Mouse (Mus musculus): ENCODE measurements around the gene Ripor1.
"Not testable (repeated sequence)": the region's sequence is repeated elsewhere in the genome, so short reads cannot be mapped to it uniquely, and the experiment has no call there.

Ripor1 gene

DNA sequence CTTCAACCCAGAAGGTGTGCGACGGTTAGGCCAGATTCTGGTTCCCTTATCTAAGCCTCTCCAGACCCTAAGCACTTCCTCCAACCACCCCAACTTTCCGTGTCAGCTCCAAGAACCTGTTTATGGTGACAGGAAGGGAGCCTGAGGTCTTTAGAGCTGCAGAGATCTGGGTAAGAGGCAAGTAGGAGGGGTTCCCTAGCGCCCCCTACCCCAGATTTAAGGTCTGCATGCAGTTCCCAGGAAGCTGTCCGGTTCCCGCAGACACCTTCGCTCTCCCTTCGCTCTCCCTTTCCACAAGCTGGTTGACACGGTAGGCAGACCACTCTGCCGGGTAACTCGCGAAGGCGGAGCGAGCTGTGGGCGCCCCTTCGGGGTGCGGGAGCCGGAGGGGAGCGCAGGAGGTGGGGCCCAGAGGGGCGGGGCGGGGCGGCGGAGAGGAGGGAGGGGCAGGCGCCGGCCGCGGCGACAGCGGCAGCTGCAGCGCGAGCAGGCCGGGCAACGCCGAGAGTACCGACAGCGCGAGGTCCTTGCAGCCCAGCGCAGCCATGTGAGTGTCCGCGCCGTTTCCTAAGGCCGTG, at the start of gene Ripor1:
Gene Ripor1 (plus strand): TSS at position 452 of the 578 bp plus-strand sequence.
- DNase-seq (ENCODE audit: low spot score in 2 of 2): peak; percentile 67 to 75

- no peak for DNase-seq (ENCODE audit: low spot score in 2 of 2)
Observed at GRCm38 (mm10) chr8:105562863-105563262, 42.2 kb upstream of the Ripor1 start.

GRCm38 (mm10) chr8:105563871-105564270, 41.2 kb upstream of the Ripor1 start:
- no peak for DNase-seq (ENCODE audit: low spot score in 2 of 2)

DNA sequence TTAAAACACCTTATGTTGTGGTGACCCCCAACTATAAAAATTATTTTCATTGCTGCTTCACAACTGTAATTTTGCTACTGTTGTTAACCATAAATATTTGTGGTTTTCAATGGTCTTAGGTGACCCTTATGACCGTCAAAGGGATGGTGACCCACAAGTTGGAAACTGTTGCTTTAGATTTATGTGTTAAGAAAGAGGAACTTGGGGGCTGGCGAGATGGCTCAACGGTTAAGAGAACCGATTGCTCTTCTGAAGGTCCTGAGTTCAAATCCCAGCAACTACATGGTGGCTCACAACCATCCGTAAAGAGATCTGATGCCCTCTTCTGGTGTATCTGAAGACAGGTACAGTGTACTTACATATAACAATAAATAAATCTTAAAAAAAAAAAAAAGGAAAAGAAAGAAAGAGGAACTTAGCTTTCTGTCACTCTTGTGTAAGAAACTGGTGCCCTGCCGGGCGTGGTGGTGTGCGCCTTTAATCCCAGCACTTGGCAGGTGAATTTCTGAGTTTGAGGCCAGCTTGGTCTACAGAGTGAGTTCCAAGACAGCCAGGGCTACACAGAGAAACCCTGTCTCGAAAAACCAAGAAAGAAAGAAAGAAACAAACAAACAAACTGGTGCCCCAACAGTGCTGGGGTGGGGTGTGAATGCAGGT, 40.4 kb upstream of the Ripor1 start:
- not testable (repeated sequence) for DNase-seq (ENCODE audit: low spot score in 2 of 2)

DNA sequence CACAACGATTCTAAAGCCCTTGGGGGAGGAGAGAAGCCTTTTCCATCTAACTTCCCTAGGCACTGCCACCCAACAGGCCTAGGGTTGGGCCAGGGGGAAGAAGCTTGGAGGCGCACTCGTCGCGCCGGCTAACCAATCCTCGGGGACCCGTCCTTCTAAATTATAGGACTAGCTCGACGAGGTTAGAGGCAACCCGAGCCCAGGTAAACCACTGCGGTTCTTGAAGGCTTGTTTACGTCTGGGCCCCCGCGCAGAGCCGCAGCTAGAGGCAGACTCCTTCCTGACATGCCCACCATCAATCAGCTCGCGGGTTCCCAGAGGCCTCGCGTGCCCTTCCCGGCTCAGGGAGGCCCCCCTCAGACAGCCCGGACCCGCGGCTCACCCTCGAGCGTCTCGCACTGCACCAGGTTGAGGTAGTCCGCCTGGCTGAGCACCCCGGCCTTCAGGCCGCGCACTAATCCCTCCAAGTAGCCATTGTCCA, 39.6 kb upstream of the Ripor1 start:
- DNase-seq (ENCODE audit: low spot score in 2 of 2): peak; percentile 15

DNA sequence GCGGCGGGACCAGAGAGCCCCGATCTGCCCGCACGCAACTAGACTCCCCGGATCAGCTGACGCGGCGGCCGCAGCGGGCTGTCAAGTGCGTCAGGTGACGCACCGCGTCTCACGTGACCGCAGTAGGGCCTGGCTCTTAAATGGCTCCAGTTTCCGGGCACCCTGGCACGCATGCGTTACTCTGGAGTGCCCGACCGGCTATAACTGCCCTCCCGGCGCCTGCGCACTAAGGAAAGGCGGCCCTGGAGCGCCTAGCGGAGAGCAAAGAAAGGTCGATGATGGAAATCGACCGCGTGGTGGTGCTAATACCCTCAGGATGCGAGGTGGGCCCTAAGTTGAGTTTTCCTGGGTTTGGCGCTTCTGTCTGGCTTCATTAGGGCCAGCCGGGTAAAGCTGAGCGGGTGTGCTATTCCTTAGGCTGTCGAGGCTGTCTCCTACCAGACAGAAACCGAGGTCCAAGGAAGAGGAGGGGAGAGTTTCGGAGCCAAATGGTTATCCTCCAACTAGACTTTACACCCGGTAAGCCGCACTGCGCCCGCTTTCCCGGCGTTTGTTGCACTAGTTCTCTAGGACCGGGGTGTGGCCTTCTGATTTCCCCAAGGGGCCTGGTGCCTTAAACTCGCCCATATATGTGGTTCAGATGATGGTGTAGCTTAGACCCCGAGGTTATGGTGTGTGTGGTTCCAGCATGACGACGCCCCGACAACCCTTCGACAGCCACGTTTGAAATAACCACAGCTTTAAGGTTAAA, 38.9 kb upstream of the Ripor1 start, which contains the start of gene Atp6v0d1:
Gene Atp6v0d1 (minus strand): TSS at position 96 of the 751 bp plus-strand sequence.
- peak; percentile 98 to 99 for DNase-seq (ENCODE audit: low spot score in 2 of 2)

DNA sequence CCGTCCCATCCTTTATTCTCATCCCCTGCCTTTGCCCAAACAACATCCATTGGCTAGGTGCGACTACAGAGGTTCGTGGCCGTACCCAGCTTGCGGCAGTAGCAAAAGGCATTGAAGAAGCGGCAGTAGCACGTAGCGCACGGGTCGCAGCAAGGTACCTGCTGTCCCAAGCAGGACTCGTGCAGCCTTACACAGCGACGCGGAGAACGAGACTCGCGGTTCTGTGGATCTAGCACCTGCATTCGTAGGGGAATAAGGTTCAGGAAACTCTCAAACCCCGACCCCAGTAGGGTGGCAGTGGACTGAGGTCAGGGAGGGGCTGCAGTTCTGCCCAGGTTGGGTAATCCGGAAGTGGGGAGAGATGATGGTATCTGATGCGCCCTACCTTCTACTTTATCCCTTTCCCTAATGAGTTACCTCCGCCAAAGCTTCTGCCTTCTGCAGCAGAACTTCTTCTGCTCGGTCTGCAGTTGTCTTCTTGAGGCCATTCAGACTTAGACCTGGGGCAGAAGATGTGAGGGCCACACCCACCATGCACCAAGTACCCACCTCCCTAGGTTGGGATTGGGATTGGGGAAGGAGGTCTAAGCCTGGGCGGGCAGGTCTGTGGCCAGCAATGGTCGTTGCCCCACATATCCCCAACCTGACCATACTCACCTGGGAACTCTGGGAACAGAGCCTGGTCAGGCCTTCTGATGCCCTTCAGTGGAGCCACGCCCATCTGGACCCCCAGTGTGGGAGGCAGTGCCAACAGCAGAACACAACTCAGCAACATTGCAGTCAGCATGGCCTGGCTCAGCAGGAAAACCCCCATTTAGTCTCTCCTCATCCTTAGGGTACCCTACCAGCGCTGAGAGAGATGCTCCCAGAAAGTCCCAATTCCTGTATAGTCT, 38.1 kb upstream of the Ripor1 start:
- DNase-seq (ENCODE audit: low spot score in 2 of 2): peak; percentile 16 to 18

DNA sequence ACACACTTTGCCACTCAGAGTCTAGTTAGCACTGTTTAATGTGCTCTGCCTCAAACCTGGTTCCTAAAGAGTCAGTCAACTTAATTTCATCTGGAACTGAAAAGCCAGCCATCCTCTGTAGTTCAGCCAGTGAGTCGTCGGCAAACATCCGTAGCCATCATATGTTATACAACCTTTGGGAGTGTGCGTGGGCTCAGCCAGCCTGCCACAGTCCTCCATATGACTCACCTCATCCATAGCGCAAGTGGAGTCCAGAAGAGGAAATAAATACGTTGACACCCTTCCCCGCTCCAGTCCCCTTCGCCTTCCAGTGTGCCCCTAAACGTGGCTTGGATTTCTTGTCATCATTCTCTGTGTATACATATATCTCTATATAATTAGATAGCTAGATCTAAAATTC, 33.2 kb upstream of the Ripor1 start:
- DNase-seq (ENCODE audit: low spot score in 2 of 2): no peak

GRCm38 (mm10) chr8:105573427-105573826, 31.6 kb upstream of the Ripor1 start:
- DNase-seq (ENCODE audit: low spot score in 2 of 2): peak in 1 of 2 experiments; percentile 46

DNA sequence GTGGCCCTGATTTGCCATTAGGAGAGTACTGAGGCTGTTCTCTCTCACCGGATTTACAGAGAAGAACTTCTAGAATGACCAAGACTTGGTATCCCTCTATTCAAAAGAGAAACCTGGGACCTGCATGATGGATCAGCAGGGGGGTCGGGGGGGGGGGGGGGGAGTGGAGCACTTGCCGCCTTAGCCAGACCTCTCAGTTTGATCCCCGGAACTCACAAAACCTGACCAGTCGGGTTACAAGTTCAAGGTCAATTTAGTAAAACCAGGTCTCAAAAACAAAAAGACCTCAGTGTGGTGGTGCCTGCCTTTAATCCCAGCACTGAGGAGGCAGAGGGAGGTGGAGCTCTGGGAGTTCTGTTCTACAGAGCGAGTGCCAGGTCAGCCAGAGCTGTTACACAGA, 30.3 kb upstream of the Ripor1 start:
- DNase-seq (ENCODE audit: low spot score in 2 of 2): no peak

GRCm38 (mm10) chr8:105575538-105575937, 29.5 kb upstream of the Ripor1 start:
- no peak for DNase-seq (ENCODE audit: low spot score in 2 of 2)

GRCm38 (mm10) chr8:105579719-105580118, 25.3 kb upstream of the Ripor1 start:
- DNase-seq (ENCODE audit: low spot score in 2 of 2): no peak

- no peak for DNase-seq (ENCODE audit: low spot score in 2 of 2)
Observed at GRCm38 (mm10) chr8:105592431-105592830, 12.6 kb upstream of the Ripor1 start.

DNA sequence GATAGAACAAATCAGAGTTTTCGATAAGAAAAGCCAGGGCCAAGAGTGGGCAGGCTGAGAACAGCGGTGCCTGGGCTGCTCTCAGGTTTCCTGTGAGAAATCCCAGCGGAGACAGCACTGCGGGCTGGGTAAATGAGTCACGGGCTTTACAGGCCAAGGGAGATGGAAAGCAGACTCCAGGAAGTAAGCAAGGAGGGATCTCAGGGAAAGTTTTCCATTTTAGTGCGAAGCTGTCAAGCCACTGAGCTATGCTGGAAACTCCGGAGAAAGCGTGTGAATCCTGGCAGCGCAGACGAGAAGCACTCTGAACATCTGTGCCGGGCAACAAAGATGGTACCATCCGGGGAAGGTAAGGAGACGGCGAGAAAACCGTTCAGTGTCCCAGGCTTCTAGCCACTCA, 11.2 kb upstream of the Ripor1 start:
- DNase-seq (ENCODE audit: low spot score in 2 of 2): peak; percentile 38 to 47

GRCm38 (mm10) chr8:105594451-105595242, 10.4 kb upstream of the Ripor1 start:
- DNase-seq (ENCODE audit: low spot score in 2 of 2): no peak

- peak; percentile 69 to 72 for DNase-seq (ENCODE audit: low spot score in 2 of 2)
Observed at GRCm38 (mm10) chr8:105596362-105597034, 8.6 kb upstream of the Ripor1 start.

DNA sequence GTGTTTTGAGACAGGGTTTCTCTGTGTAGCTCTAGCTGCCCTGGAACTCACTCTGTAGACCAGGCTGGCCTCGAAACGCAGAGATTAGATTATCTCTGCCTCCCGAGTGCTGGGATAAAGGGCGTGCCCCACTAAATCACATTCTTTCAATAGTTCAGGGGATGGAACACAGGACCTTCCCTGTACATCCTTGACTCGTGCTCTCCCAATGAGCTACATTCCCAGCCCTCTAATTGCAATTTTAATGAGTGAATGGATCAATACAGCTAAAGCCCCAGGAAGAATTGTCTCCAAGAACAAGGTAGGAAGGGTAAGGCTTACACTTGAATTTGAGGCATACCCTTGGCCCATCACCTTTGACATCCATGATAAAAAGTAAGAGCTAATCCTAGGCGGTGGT, 6.3 kb upstream of the Ripor1 start:
- DNase-seq (ENCODE audit: low spot score in 2 of 2): no peak

DNA sequence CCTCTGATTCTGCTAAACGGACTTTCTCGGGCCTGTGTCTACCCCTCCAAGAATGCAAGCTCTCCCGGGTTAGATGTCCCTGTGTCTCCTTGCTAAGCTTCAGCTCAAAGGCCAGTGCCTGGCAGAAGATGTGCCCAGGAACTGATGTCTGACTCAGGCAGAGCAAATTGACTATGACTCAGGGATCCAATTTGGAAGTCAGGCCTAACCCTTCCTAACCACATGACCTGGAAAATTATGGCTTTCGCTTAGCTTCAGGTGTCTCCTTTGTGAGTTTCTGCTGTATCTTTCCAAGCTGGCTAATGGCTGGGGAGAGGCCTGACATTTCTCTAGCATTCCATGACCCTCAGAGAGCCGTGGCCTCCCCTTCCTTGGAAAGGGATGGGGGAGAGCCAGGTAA, 3.8 kb upstream of the Ripor1 start:
- DNase-seq (ENCODE audit: low spot score in 2 of 2): no peak

DNA sequence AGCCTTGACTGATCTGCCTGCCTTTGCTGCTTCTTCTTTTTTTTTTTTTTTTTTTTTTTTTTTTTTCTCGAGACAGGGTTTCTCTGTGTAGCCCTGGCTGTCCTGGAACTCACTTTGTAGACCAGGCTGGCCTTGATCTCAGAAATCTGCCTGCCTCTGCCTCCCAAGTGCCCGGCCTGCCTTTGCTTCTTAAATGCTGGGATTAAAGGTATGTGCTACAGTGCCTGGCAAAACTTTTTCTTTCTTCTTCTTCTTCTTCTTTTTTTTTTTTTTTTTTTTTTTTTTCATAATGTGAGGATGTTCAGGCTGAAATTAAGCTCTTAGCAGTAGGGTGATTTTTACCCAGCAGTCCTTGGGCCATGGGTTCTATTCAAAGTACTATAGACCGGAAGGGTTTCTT, 2.5 kb upstream of the Ripor1 start:
- not testable (repeated sequence) for DNase-seq (ENCODE audit: low spot score in 2 of 2)

GRCm38 (mm10) chr8:105605491-105606188, 585 bp downstream of the Ripor1 start:
- DNase-seq (ENCODE audit: low spot score in 2 of 2): peak in 1 of 2 experiments; percentile 44

All from urinary bladder, postnatal 36 days (tissue).